Mouse (Mus musculus): ENCODE measurements around the gene Nyap2. TPM values are rescaled to one million over a fixed set of nuclear protein-coding genes. Genes with fewer than 3 reads are reported as not detected.

Gene Nyap2
- polyA plus RNA-seq, 1 experiment from 2014 or later = 0.41 TPM

- DNase-seq (ENCODE audit: low spot score) = no peak
- ATAC-seq (replicated peaks; ENCODE audit: low FRiP score, low TSS enrichment, low read depth) = no peak
These were observed 68.8 kb downstream of the Nyap2 start for GRCm38 (mm10) chr1:81145576-81145975.

GRCm38 (mm10) chr1:81169245-81169644, 92.5 kb downstream of the Nyap2 start:
- ATAC-seq (replicated peaks; ENCODE audit: low FRiP score, low TSS enrichment, low read depth) (no peak), DNase-seq (ENCODE audit: low spot score) (no peak)
- Histone ChIP-seq H3K9ac (ENCODE audit: low read length) (no peak overlapping the region), H3K27ac (ENCODE audit: low read depth) (no peak overlapping the region), H3K4me1 (replicated peaks; ENCODE audit: control insufficient read depth, insufficient read depth, low read length) (no peaks in the 10 kb centered on the region), H3K9me3 (ENCODE audit: control insufficient read depth, low read length) (no peaks in the 10 kb centered on the region), H3K4me2 (ENCODE audit: low read length) (no peak overlapping the region), H3K36me3 (ENCODE audit: control insufficient read depth, insufficient read depth, low read length) (no peaks in the 10 kb centered on the region), H3K4me3 (ENCODE audit: low read depth, low read length) (no peak overlapping the region), H3K27me3 (replicated peaks; ENCODE audit: control insufficient read depth, insufficient read depth, low read length) (no peaks in the 10 kb centered on the region)
- 77% methylated on average over 3 of the region's 3 CpGs for WGBS

More at GRCm38 (mm10) chr1:81145576-81145975, 68.8 kb downstream of the Nyap2 start:
- no peaks in the 10 kb centered on the region for H3K4me1 ChIP-seq (replicated peaks; ENCODE audit: control insufficient read depth, insufficient read depth, low read length)
- H3K36me3 ChIP-seq (ENCODE audit: control insufficient read depth, insufficient read depth, low read length) = no peaks in the 10 kb centered on the region
- no peaks in the 10 kb centered on the region for H3K27me3 ChIP-seq (replicated peaks; ENCODE audit: control insufficient read depth, insufficient read depth, low read length)
- H3K4me3 ChIP-seq (ENCODE audit: low read depth, low read length) = no peak overlapping the region
- no peaks in the 10 kb centered on the region for H3K9me3 ChIP-seq (ENCODE audit: control insufficient read depth, low read length)
- no peak overlapping the region for H3K9ac ChIP-seq (ENCODE audit: low read length)
- no peak overlapping the region for H3K27ac ChIP-seq (ENCODE audit: low read depth)
- no peak overlapping the region for H3K4me2 ChIP-seq (ENCODE audit: low read length)

- no peak overlapping the region for H3K4me3 ChIP-seq (ENCODE audit: low read depth, low read length)
- no peak overlapping the region for H3K27ac ChIP-seq (ENCODE audit: low read depth)
- no peaks in the 10 kb centered on the region for H3K36me3 ChIP-seq (ENCODE audit: control insufficient read depth, insufficient read depth, low read length)
- H3K4me1 ChIP-seq (replicated peaks; ENCODE audit: control insufficient read depth, insufficient read depth, low read length) = no peaks in the 10 kb centered on the region
- no peak overlapping the region for H3K4me2 ChIP-seq (ENCODE audit: low read length)
- DNase-seq (ENCODE audit: low spot score) (no peak), ATAC-seq (replicated peaks; ENCODE audit: low FRiP score, low TSS enrichment, low read depth) (no peak)
- no peaks in the 10 kb centered on the region for H3K27me3 ChIP-seq (replicated peaks; ENCODE audit: control insufficient read depth, insufficient read depth, low read length)
- H3K9ac ChIP-seq (ENCODE audit: low read length) = no peak overlapping the region
- H3K9me3 ChIP-seq (ENCODE audit: control insufficient read depth, low read length) = no peaks in the 10 kb centered on the region
These were observed 96.0 kb downstream of the Nyap2 start for GRCm38 (mm10) chr1:81172703-81173102.

GRCm38 (mm10) chr1:81173303-81173702, 96.6 kb downstream of the Nyap2 start:
- DNase-seq (ENCODE audit: low spot score) (no peak), ATAC-seq (replicated peaks; ENCODE audit: low FRiP score, low TSS enrichment, low read depth) (no peak)
- 82% methylated on average over 1 of the region's 1 CpGs for WGBS
- Histone ChIP-seq H3K9me3 (ENCODE audit: control insufficient read depth, low read length) (no peaks in the 10 kb centered on the region), H3K27ac (ENCODE audit: low read depth) (no peak overlapping the region), H3K4me3 (ENCODE audit: low read depth, low read length) (no peak overlapping the region), H3K4me1 (replicated peaks; ENCODE audit: control insufficient read depth, insufficient read depth, low read length) (no peaks in the 10 kb centered on the region; the same call in 1 of the 2 replicates), H3K27me3 (replicated peaks; ENCODE audit: control insufficient read depth, insufficient read depth, low read length) (no peaks in the 10 kb centered on the region), H3K36me3 (ENCODE audit: control insufficient read depth, insufficient read depth, low read length) (no peaks in the 10 kb centered on the region), H3K4me2 (ENCODE audit: low read length) (no peak overlapping the region), H3K9ac (ENCODE audit: low read length) (no peak overlapping the region)

GRCm38 (mm10) chr1:81179725-81180124, 103.0 kb downstream of the Nyap2 start:
- ATAC-seq (replicated peaks; ENCODE audit: low FRiP score, low TSS enrichment, low read depth) (no peak), DNase-seq (ENCODE audit: low spot score) (no peak)
- Histone ChIP-seq H3K4me1 (replicated peaks; ENCODE audit: control insufficient read depth, insufficient read depth, low read length) (no peaks in the 10 kb centered on the region; the same call in 1 of the 2 replicates), H3K4me3 (ENCODE audit: low read depth, low read length) (no peak overlapping the region), H3K9ac (ENCODE audit: low read length) (no peak overlapping the region), H3K36me3 (ENCODE audit: control insufficient read depth, insufficient read depth, low read length) (no peaks in the 10 kb centered on the region), H3K4me2 (ENCODE audit: low read length) (no peak overlapping the region), H3K27ac (ENCODE audit: low read depth) (no peak overlapping the region), H3K27me3 (replicated peaks; ENCODE audit: control insufficient read depth, insufficient read depth, low read length) (no peaks in the 10 kb centered on the region), H3K9me3 (ENCODE audit: control insufficient read depth, low read length) (no peaks in the 10 kb centered on the region)
- WGBS = 92% methylated on average over 4 of the region's 4 CpGs

- Histone ChIP-seq H3K9me3 (ENCODE audit: control insufficient read depth, low read length) (no peaks in the 10 kb centered on the region), H3K4me1 (replicated peaks; ENCODE audit: control insufficient read depth, insufficient read depth, low read length) (no peaks in the 10 kb centered on the region; the same call in 1 of the 2 replicates), H3K36me3 (ENCODE audit: control insufficient read depth, insufficient read depth, low read length) (no peaks in the 10 kb centered on the region), H3K4me2 (ENCODE audit: low read length) (no peak overlapping the region), H3K4me3 (ENCODE audit: low read depth, low read length) (no peak overlapping the region), H3K27me3 (replicated peaks; ENCODE audit: control insufficient read depth, insufficient read depth, low read length) (no peaks in the 10 kb centered on the region), H3K9ac (ENCODE audit: low read length) (no peak overlapping the region), H3K27ac (ENCODE audit: low read depth) (no peak overlapping the region)
- ATAC-seq (replicated peaks; ENCODE audit: low FRiP score, low TSS enrichment, low read depth) = no peak
- WGBS = 63% methylated on average over 3 of the region's 3 CpGs
- DNase-seq (ENCODE audit: low spot score) = no peak
These were observed 103.9 kb downstream of the Nyap2 start for GRCm38 (mm10) chr1:81180686-81181085.

GRCm38 (mm10) chr1:81209536-81209935, 132.8 kb downstream of the Nyap2 start:
- Histone ChIP-seq H3K27me3 (replicated peaks; ENCODE audit: control insufficient read depth, insufficient read depth, low read length) (no peaks in the 10 kb centered on the region), H3K9ac (ENCODE audit: low read length) (no peak overlapping the region), H3K27ac (ENCODE audit: low read depth) (no peak overlapping the region), H3K4me1 (replicated peaks; ENCODE audit: control insufficient read depth, insufficient read depth, low read length) (no peaks in the 10 kb centered on the region), H3K36me3 (ENCODE audit: control insufficient read depth, insufficient read depth, low read length) (no peaks in the 10 kb centered on the region), H3K4me3 (ENCODE audit: low read depth, low read length) (no peak overlapping the region), H3K4me2 (ENCODE audit: low read length) (no peak overlapping the region), H3K9me3 (ENCODE audit: control insufficient read depth, low read length) (no peaks in the 10 kb centered on the region)
- 92% methylated on average over 2 of the region's 2 CpGs for WGBS
- ATAC-seq (replicated peaks; ENCODE audit: low FRiP score, low TSS enrichment, low read depth) = no peak
- DNase-seq (ENCODE audit: low spot score) = no peak

- H3K27ac ChIP-seq (ENCODE audit: low read depth) = no peak overlapping the region
- no peaks in the 10 kb centered on the region for H3K36me3 ChIP-seq (ENCODE audit: control insufficient read depth, insufficient read depth, low read length)
- H3K9me3 ChIP-seq (ENCODE audit: control insufficient read depth, low read length) = no peaks in the 10 kb centered on the region
- H3K27me3 ChIP-seq (replicated peaks; ENCODE audit: control insufficient read depth, insufficient read depth, low read length) = no peaks in the 10 kb centered on the region
- 73% methylated on average over 4 of the region's 4 CpGs for WGBS
- DNase-seq (ENCODE audit: low spot score) (no peak), ATAC-seq (replicated peaks; ENCODE audit: low FRiP score, low TSS enrichment, low read depth) (no peak)
- no peak overlapping the region for H3K9ac ChIP-seq (ENCODE audit: low read length)
- H3K4me1 ChIP-seq (replicated peaks; ENCODE audit: control insufficient read depth, insufficient read depth, low read length) = no peaks in the 10 kb centered on the region
- no peak overlapping the region for H3K4me3 ChIP-seq (ENCODE audit: low read depth, low read length)
- H3K4me2 ChIP-seq (ENCODE audit: low read length) = no peak overlapping the region
These were observed 134.7 kb downstream of the Nyap2 start for GRCm38 (mm10) chr1:81211491-81211890.

- Histone ChIP-seq H3K9ac (ENCODE audit: low read length) (no peak overlapping the region), H3K36me3 (ENCODE audit: control insufficient read depth, insufficient read depth, low read length) (no peaks in the 10 kb centered on the region), H3K27me3 (replicated peaks; ENCODE audit: control insufficient read depth, insufficient read depth, low read length) (no peaks in the 10 kb centered on the region), H3K4me3 (ENCODE audit: low read depth, low read length) (no peak overlapping the region), H3K9me3 (ENCODE audit: control insufficient read depth, low read length) (no peaks in the 10 kb centered on the region), H3K27ac (ENCODE audit: low read depth) (no peak overlapping the region), H3K4me2 (ENCODE audit: low read length) (no peak overlapping the region), H3K4me1 (replicated peaks; ENCODE audit: control insufficient read depth, insufficient read depth, low read length) (no peaks in the 10 kb centered on the region)
- WGBS = 56% methylated on average over 1 of the region's 1 CpGs
- DNase-seq (ENCODE audit: low spot score) (no peak), ATAC-seq (replicated peaks; ENCODE audit: low FRiP score, low TSS enrichment, low read depth) (no peak)
These were observed 143.0 kb downstream of the Nyap2 start for GRCm38 (mm10) chr1:81219790-81220189.

All from intestine, embryonic 14.5 days (tissue).